Mouse (Mus musculus): ENCODE measurements around the gene Setd7.

DNA sequence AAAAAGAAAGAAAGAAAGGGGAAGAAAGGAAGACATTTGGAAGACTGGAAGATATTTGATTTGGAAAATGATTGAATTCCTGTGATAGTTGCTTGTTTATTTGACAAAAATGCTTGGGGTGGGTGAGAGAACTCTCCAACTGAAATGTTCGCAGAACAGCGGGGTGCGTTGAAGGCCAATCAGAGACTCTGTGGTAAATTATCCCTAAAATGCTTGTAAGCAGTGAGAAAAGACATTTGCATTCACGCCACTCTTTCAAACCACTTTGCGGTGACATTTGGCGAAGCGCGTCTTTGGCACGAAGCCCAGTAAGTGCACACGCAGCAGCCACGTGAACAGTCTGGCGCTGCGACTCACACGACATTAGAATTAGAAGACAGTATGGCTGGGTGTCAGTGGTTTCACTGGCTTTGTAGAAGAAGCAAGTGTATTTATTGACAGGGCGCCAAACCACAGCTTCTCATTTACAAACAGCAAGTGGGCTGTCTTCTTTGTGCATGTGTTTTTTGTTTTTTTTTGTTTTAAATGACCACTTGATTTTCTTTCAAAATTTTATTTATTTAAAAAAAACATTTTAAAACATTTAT, 43.1 kb upstream of the Setd7 start:
- TF ChIP-seq CTCF (IDR thresholded peaks at IDR 0.05; ENCODE audit: borderline replicate concordance, extremely low read depth, insufficient read depth, insufficient read length): no peak
- TF ChIP-seq POLR2A (IDR thresholded peaks at IDR 0.05; ENCODE audit: borderline replicate concordance, extremely low read depth, insufficient read depth, insufficient read length, poor library complexity, severe bottlenecking): no peak
